Mouse (Mus musculus) urinary bladder, postnatal 4 days (tissue): Measurements from ENCODE around the gene Gm8922.
"Not testable (repeated sequence)": the region's sequence is repeated elsewhere in the genome, so short reads cannot be mapped to it uniquely, and the experiment has no call there.

Source experiments
- DNase-seq, 2 experiments: peaks; one replicate each; pipeline ENCODE4 v3.0.0; 2021 to 2022; ENCODE audit warnings: low spot score in 2 of 2

Gene Gm8922

DNA sequence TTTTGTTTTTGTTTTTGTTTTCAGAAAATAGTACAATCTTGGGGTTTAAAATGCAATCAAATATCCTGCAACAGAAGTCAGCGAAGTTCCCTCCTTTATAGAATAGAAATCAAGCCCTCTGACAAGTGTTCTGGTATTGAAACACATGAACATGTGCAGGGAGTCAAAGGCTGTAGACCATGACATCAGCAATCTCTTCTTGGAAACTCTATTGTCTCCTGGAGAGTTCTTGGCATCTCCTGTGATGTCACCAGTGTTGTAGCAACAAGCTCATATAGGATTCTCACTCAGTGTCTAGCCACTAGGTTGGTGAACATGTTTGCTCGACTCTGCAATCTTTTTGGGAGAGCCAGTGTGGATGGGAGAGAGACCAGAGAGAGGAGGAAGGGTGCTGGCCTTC lies at the start of gene Gm8922:
Gene Gm8922, plus strand, starts transcription at position 301 of the 400 bp plus-strand sequence.
- not testable (repeated sequence) for DNase-seq
